Mouse (Mus musculus) layer of hippocampus, adult 9-10 months (tissue): ENCODE measurements at regions not wholly inside any gene's neighbourhood (a gene's known extent, or its start where the extent isn't known, plus 50 kb on each side); places are given as distances from the start of the nearest gene placed in this dataset.

Source experiments
- DNase-seq: peaks from one replicate; pipeline ENCODE4 v3.0.0; 2022; ENCODE audit warnings: low spot score

- DNase-seq, result no peak
Measured at GRCm38 (mm10) chr2:128434200-128434977, 156.6 kb upstream of the Spdye4c start.

GRCm38 (mm10) chr2:128436378-128436777 is 154.6 kb upstream of the Spdye4c start:
- no peak for DNase-seq

- no peak for DNase-seq
Measured at GRCm38 (mm10) chr2:128437698-128438097, 153.3 kb upstream of the Spdye4c start.

- DNase-seq, result no peak
Measured at GRCm38 (mm10) chr2:128438161-128438822, 152.7 kb upstream of the Spdye4c start.

- no peak for DNase-seq
Measured at GRCm38 (mm10) chr2:128438897-128439296, 152.1 kb upstream of the Spdye4c start.

- no peak for DNase-seq
Measured at GRCm38 (mm10) chr2:128444599-128445011, 146.4 kb upstream of the Spdye4c start.

GRCm38 (mm10) chr2:128445443-128445842 is 145.6 kb upstream of the Spdye4c start:
- no peak for DNase-seq

GRCm38 (mm10) chr2:128449294-128449693 is 141.7 kb upstream of the Spdye4c start:
- DNase-seq, result no peak

- peak; percentile 40 for DNase-seq
Measured at GRCm38 (mm10) chr2:128450045-128450444, 141.0 kb upstream of the Spdye4c start.

GRCm38 (mm10) chr2:128451554-128452239 is 139.3 kb upstream of the Spdye4c start:
- DNase-seq, result no peak

GRCm38 (mm10) chr2:128452582-128452981 is 138.4 kb upstream of the Spdye4c start:
- no peak for DNase-seq

- no peak for DNase-seq
Measured at GRCm38 (mm10) chr2:128454509-128454908, 136.5 kb upstream of the Spdye4c start.

GRCm38 (mm10) chr2:128457591-128458209 is 133.3 kb upstream of the Spdye4c start:
- no peak for DNase-seq

- DNase-seq, result no peak
Measured at GRCm38 (mm10) chr2:128465214-128465984, 125.6 kb upstream of the Spdye4c start.

GRCm38 (mm10) chr2:128467490-128468245 is 123.3 kb upstream of the Spdye4c start:
- no peak for DNase-seq

- DNase-seq, result no peak
Measured at GRCm38 (mm10) chr2:128468323-128468722, 122.7 kb upstream of the Spdye4c start.

GRCm38 (mm10) chr2:128470351-128470750 is 120.7 kb upstream of the Spdye4c start:
- no peak for DNase-seq

- DNase-seq, result no peak
Measured at GRCm38 (mm10) chr2:128473241-128473954, 117.6 kb upstream of the Spdye4c start.

GRCm38 (mm10) chr2:128473997-128474396 is 117.0 kb upstream of the Spdye4c start:
- no peak for DNase-seq

- no peak for DNase-seq
Measured at GRCm38 (mm10) chr2:128477242-128477641, 113.8 kb upstream of the Spdye4c start.
